Mouse (Mus musculus) cerebellum, adult 2 months (tissue): ENCODE data around the gene Hs3st3b1. TPM values are rescaled to one million over a fixed set of nuclear protein-coding genes. Genes with fewer than 3 reads are reported as not detected.

Experiments
- DNase-seq, 2 experiments: peaks; one replicate each; pipeline ENCODE4 v3.0.0; 2021
- H3K27ac ChIP-seq: fragments of 200-500 bp; 2 replicates; pipeline ENCODE4 v1.5.1; 2012; ENCODE audit warnings: low read length, control low read depth, inconsistent platforms; ENCODE audit not compliant: insufficient read depth
- H3K27me3 ChIP-seq: fragments of 200-500 bp; 2 replicates; pipeline ENCODE4 v1.6.1; 2012; ENCODE audit warnings: inconsistent platforms, mild to moderate bottlenecking, low read length, moderate library complexity; ENCODE audit not compliant: control insufficient read depth, insufficient read depth
- H3K4me1 ChIP-seq: fragments of 200-500 bp; 2 replicates; pipeline ENCODE4 v1.6.1; 2011; ENCODE audit warnings: low read length; ENCODE audit not compliant: control insufficient read depth, insufficient read depth
- H3K4me3 ChIP-seq: fragments of 200-500 bp; replicated peaks from 2 replicates; pipeline ENCODE3; 2011; ENCODE audit warnings: mild to moderate bottlenecking, low read depth, low read length, control low read depth; ENCODE audit not compliant: insufficient read depth
- CTCF ChIP-seq: fragments of 200-500 bp; IDR thresholded peaks from 2 replicates; pipeline ENCODE4 v1.5.1; 2011; ENCODE audit warnings: low read depth, mild to moderate bottlenecking, control low read depth, low read length, moderate library complexity, borderline replicate concordance; ENCODE audit not compliant: insufficient read depth
- POLR2A ChIP-seq: fragments of 200-500 bp; IDR thresholded peaks from 2 replicates; pipeline ENCODE4 v1.6.1; 2011; ENCODE audit warnings: low read length, control low read depth, borderline replicate concordance; ENCODE audit not compliant: insufficient read depth
- WGBS: fragments of 180-500 bp; shearing (Covaris S2); methylation state at CpG from one replicate; pipeline ENCODE4 v1.1.7; 2018; 5-methylcytosine and 5-hydroxymethylcytosine counted together
- polyA plus RNA-seq: library from polyadenylated mRNA; depleted of rRNA; stranded (reverse); fragments of >200 nt; gene quantifications from 2 replicates; pipeline ENCODE4 v1.2.3, GENCODE M21; 2012

Gene Hs3st3b1
- polyA plus RNA-seq, 1 experiment, result 1.2 TPM

DNA sequence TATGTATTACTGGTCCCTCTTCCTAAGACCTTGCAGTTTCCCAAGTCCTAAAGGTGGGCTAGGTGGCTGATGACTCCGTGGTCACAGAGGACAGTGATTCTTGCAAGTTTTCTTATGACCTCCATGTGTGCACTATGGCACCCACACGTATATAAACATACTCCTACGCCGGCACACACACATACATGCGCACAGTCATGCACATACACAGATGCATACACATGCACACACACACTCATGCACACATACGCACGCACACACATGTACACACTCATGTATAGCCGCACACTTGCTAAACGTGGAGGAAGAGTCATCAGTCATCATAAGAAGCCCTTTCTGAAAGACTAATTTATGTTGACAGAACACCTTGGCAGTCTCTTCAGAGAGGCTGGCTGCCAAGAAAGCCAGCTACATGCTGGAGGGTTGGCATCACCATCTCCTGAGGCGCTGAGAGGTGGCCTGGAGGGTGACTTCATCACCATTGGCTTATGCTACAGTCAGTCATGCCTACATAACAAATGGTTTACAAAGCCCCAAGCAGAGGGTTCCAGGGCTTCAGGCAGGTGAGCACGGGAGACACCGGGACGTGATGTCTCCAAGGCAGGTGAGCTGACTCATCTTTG is 21.3 kb upstream of the Hs3st3b1 start:
- peak; percentile 45 to 73 for DNase-seq
- Histone ChIP-seq H3K4me3 (no peak overlapping the region), H3K27ac (no peak overlapping the region), H3K4me1 (peaks cover 9% of the 10 kb centered on the region), H3K27me3 (no peaks in the 10 kb centered on the region; the same call in 1 of the 2 replicates)
- TF ChIP-seq POLR2A (no peak), CTCF (no peak)
- 49% methylated on average over 13 of the region's 13 CpGs for WGBS

DNA sequence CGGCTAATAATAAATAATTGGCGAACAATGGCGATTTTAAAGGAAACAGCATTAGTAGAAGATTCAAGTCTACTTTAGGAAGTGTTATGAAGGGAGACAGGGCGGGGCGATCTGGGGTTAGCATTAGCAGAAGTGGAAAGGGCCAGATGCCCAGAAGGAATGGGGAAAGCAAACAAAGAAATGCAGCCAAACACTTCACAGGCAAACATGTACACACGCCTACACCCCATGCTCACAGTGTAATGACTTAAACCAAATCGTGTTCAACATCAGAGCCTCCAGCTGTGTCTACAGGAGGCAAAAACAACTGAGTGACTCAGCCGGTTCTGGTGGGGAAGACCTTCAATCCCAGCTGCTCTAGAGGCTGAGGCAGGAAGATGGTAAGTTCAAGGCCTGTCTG is 20.1 kb upstream of the Hs3st3b1 start:
- peaks cover 9% of the 10 kb centered on the region for H3K4me1 ChIP-seq
- TF ChIP-seq CTCF (no peak), POLR2A (no peak)
- no peak overlapping the region for H3K27ac ChIP-seq
- H3K27me3 ChIP-seq, result no peaks in the 10 kb centered on the region; the same call in 1 of the 2 replicates
- DNase-seq, result no peak
- WGBS, result 74% methylated on average over 8 of the region's 8 CpGs
- no peak overlapping the region for H3K4me3 ChIP-seq

DNA sequence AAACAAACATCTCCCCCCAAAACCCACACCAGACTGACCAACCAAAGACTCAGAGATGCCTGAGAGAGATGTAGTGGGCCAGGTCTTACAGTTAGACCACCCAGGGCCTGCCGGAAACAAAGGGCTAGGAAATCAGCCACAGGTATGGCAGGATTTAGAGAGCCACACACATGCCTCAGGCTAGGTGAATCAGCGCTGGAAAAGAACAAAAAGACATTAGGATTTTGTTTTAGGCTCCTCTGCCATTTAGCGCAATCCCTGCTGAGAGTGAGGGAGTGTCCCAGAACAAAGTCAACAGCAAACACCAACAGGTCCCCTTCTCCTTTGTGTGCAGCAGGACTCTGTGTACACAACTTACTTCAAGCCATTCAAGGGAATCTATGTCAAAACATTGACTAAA is 14.6 kb upstream of the Hs3st3b1 start:
- DNase-seq, result no peak
- Histone ChIP-seq H3K4me3 (no peak overlapping the region), H3K27me3 (no peaks in the 10 kb centered on the region; the same call in 1 of the 2 replicates), H3K27ac (no peak overlapping the region), H3K4me1 (no peaks in the 10 kb centered on the region)
- no peak for TF ChIP-seq POLR2A
- no peak for TF ChIP-seq CTCF
- whole genome bisulfite sequencing, result 53% methylated on average over 3 of the region's 3 CpGs

DNA sequence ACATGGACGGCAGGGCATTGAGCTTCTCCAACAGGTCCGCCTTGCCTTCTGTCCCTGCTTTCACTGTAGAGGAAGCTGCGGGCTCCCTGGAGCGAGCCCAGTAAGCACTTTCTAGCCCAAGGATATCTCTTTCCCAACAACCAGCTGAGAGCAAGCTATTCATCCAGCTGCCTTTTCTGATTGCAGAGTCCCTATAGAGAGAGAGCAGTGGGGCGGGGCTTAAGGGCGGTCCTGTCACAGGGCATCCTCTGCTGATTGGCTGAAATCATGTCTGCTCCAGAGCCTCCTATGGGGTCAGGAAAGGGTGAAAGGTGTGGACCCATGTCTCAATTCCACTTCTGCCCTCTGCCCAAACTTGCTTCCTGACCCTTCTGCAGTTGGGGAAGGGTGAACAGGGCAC is 4.8 kb upstream of the Hs3st3b1 start:
- Histone ChIP-seq H3K4me1 (peaks cover 3% of the 10 kb centered on the region; the same call in 1 of the 2 replicates), H3K27me3 (peaks cover 10% of the 10 kb centered on the region; the same call in 1 of the 2 replicates), H3K27ac (no peak overlapping the region), H3K4me3 (no peak overlapping the region)
- no peak for DNase-seq
- no peak for TF ChIP-seq CTCF
- TF ChIP-seq POLR2A, result no peak
- WGBS, result 76% methylated on average over 6 of the region's 6 CpGs

DNA sequence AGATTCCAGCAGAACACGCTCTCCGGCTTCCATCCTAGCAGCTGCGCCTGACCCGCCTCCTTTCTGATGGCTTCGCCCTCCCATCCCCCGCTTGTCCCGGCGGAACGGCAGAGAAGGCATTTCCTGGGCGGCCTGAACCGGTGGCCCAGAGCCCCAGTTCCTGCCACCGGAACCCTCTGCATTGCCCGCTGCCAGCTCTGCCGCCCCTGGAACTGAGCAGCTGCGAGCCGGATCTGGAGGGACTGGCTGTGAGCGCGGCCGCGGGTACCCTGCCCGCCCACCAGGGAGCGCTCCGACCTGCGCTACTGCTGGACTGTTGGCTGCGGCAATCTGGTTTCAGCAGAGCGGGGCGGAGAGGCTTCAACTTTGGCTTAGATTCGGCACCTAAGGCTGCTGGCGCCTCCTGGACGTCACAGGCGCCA is 3.1 kb upstream of the Hs3st3b1 start:
- peaks cover 14% of the 10 kb centered on the region for H3K27me3 ChIP-seq
- 1% methylated on average over 31 of the region's 31 CpGs for WGBS
- TF ChIP-seq CTCF, result peak; percentile 46; the same call in 1 of the 2 replicates
- no peak for TF ChIP-seq POLR2A
- DNase-seq, result peak; percentile 36 to 41
- H3K4me3 ChIP-seq, result no peak overlapping the region
- no peak overlapping the region for H3K27ac ChIP-seq
- peaks cover 3% of the 10 kb centered on the region; the same call in 1 of the 2 replicates for H3K4me1 ChIP-seq

DNA sequence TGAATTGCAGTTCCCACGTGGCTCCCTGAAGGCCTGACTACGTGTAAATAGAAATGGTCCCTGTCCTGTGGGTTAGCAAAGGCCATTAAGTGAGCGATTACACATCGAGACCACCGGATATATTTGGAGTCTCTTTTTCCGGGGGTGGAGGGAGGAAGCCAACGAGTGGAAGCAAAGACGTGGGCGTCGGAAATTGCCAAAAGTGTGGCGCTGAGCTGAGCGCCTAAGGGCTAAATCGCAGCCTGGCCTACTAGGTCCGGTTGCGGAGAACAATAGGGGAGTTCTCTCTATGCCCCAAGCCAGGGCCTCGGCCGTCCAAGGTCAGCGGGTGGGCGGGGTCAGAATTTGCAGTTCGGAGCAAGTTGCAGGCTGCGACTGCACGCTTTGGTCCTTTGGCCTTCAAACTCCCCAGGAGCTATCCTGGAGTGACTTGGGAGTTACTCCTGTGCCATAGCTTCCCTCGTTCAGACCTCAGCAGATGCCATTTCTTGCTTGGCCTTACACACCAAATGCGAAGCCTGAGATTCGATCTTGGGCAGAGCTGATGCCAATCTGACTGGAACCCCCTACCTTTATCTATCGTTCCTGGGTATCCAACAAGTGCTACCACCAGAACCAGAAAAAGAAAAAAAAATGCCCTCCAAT is 2.3 kb upstream of the Hs3st3b1 start:
- 10% methylated on average over 26 of the region's 26 CpGs for WGBS
- Histone ChIP-seq H3K4me1 (peaks cover 3% of the 10 kb centered on the region; the same call in 1 of the 2 replicates), H3K4me3 (no peak overlapping the region), H3K27me3 (peaks cover 17% of the 10 kb centered on the region), H3K27ac (no peak overlapping the region)
- DNase-seq, result no peak
- TF ChIP-seq POLR2A (no peak), CTCF (no peak)

DNA sequence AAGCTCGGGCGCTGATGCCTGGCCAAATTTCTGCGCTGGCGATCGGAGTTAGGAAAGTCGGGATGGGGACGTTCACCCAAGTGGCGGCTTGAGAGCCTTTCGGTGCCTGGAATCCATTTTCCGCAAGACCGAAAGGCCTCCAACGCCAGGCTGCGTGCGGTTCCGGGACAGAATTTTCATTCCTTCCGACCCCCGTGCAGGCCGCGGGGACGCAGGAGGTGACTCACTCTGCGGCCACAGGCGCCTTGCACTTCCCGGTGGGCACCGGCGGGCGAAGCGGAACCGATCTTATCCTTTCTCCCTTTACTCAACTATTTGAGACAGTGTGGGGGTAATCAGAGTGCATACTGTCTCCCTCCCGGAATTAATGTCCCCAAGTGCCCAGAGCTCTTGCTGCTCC is 1.3 kb upstream of the Hs3st3b1 start:
- WGBS, result 3% methylated on average over 29 of the region's 29 CpGs
- H3K4me3 ChIP-seq, result no peak overlapping the region
- peaks cover 3% of the 10 kb centered on the region; the same call in 1 of the 2 replicates for H3K4me1 ChIP-seq
- H3K27me3 ChIP-seq, result peaks cover 23% of the 10 kb centered on the region
- DNase-seq, result no peak
- TF ChIP-seq CTCF, result no peak
- no peak for TF ChIP-seq POLR2A
- no peak overlapping the region for H3K27ac ChIP-seq
